Mouse (Mus musculus): ENCODE measurements around the gene Ccdc97. TPM values are rescaled to one million over a fixed set of nuclear protein-coding genes. Genes with fewer than 3 reads are reported as not detected.

Ccdc97 gene
- polyA plus RNA-seq, 1 experiment from 2014 or later, result 24.9 TPM

- no peak overlapping the region for H3K27ac ChIP-seq (ENCODE audit: low read length)
- no peak overlapping the region for H3K4me2 ChIP-seq (ENCODE audit: low read depth, low read length)
- H3K4me3 ChIP-seq (ENCODE audit: low read length), result no peak overlapping the region
- peaks cover 10% of the 10 kb centered on the region for H3K4me1 ChIP-seq (replicated peaks; ENCODE audit: control insufficient read depth, insufficient read depth, low read length)
- 83% methylated on average over 4 of the region's 4 CpGs for WGBS
- H3K9me3 ChIP-seq (ENCODE audit: control insufficient read depth, low read length), result no peaks in the 10 kb centered on the region
- no peak overlapping the region for H3K9ac ChIP-seq (ENCODE audit: low read length)
- H3K36me3 ChIP-seq (ENCODE audit: control insufficient read depth, insufficient read depth, low read length), result peaks cover 9% of the 10 kb centered on the region
- H3K27me3 ChIP-seq (ENCODE audit: control insufficient read depth, insufficient read depth, low read depth, low read length), result peaks cover 18% of the 10 kb centered on the region
- no peak for ATAC-seq (ENCODE audit: low read depth)
These were observed 48.8 kb downstream of the Ccdc97 start for GRCm38 (mm10) chr7:25670096-25670495.

- no peak overlapping the region for H3K4me3 ChIP-seq (ENCODE audit: low read length)
- 81% methylated on average over 9 of the region's 9 CpGs for WGBS
- H3K36me3 ChIP-seq (ENCODE audit: control insufficient read depth, insufficient read depth, low read length), result peaks cover 13% of the 10 kb centered on the region
- no peak overlapping the region for H3K4me2 ChIP-seq (ENCODE audit: low read depth, low read length)
- peaks cover 13% of the 10 kb centered on the region for H3K27me3 ChIP-seq (ENCODE audit: control insufficient read depth, insufficient read depth, low read depth, low read length)
- H3K9me3 ChIP-seq (ENCODE audit: control insufficient read depth, low read length), result no peaks in the 10 kb centered on the region
- no peak for ATAC-seq (ENCODE audit: low read depth)
- no peak overlapping the region for H3K27ac ChIP-seq (ENCODE audit: low read length)
- peaks cover 5% of the 10 kb centered on the region for H3K4me1 ChIP-seq (replicated peaks; ENCODE audit: control insufficient read depth, insufficient read depth, low read length)
- H3K9ac ChIP-seq (ENCODE audit: low read length), result no peak overlapping the region
These were observed 49.3 kb downstream of the Ccdc97 start for GRCm38 (mm10) chr7:25669631-25670030.

- H3K4me3 ChIP-seq (ENCODE audit: low read length), result no peak overlapping the region
- H3K36me3 ChIP-seq (ENCODE audit: control insufficient read depth, insufficient read depth, low read length), result peaks cover 15% of the 10 kb centered on the region
- H3K9me3 ChIP-seq (ENCODE audit: control insufficient read depth, low read length), result no peaks in the 10 kb centered on the region
- no peak overlapping the region for H3K27ac ChIP-seq (ENCODE audit: low read length)
- H3K4me2 ChIP-seq (ENCODE audit: low read depth, low read length), result no peak overlapping the region
- ATAC-seq (ENCODE audit: low read depth), result no peak
- peaks cover 8% of the 10 kb centered on the region for H3K27me3 ChIP-seq (ENCODE audit: control insufficient read depth, insufficient read depth, low read depth, low read length)
- H3K4me1 ChIP-seq (replicated peaks; ENCODE audit: control insufficient read depth, insufficient read depth, low read length), result 0 out of 2 replicates have a peak, but pooled peaks cover 3% of the 10 kb centered on the region
- H3K9ac ChIP-seq (ENCODE audit: low read length), result no peak overlapping the region
- WGBS, result 80% methylated on average over 10 of the region's 10 CpGs
These were observed 49.7 kb downstream of the Ccdc97 start for GRCm38 (mm10) chr7:25669158-25669557.

DNA sequence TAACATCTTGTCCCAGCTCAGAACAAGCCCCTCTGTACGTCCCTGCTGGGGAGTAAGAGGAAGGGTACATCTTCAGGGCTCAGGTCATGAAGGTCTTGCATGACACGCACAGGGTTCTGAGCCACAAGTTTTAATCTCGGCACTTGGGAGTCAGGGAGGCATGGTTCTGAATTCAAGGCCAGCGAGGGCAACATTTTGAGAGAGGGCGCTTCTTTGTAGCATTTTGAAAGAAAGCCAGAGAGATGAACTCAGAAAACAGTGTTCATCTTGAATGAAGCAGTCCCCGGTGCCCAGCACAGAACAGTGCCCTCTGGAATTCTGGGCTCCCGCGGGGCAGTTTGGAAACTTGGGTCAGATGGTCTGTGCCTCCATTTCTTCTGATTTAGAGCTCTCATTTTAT lies 52.5 kb downstream of the Ccdc97 start:
- Histone ChIP-seq H3K4me3 (ENCODE audit: low read length) (no peak overlapping the region), H3K4me2 (ENCODE audit: low read depth, low read length) (no peak overlapping the region), H3K9me3 (ENCODE audit: control insufficient read depth, low read length) (no peaks in the 10 kb centered on the region), H3K27me3 (ENCODE audit: control insufficient read depth, insufficient read depth, low read depth, low read length) (no peaks in the 10 kb centered on the region), H3K36me3 (ENCODE audit: control insufficient read depth, insufficient read depth, low read length) (peaks cover 19% of the 10 kb centered on the region), H3K4me1 (replicated peaks; ENCODE audit: control insufficient read depth, insufficient read depth, low read length) (0 out of 2 replicates have a peak, but pooled peaks cover 3% of the 10 kb centered on the region), H3K9ac (ENCODE audit: low read length) (no peak overlapping the region), H3K27ac (ENCODE audit: low read length) (no peak overlapping the region)
- 92% methylated on average over 8 of the region's 8 CpGs for WGBS
- no peak for ATAC-seq (ENCODE audit: low read depth)

Other genes with a start within 250 kb of the Ccdc97 start
- gene Ceacam1, start 241.5 kb downstream of the Ccdc97 start, polyA plus RNA-seq (2015; fragmentation: Nextera tagmentation; extraction: Ambion mirVana), result 7.3 TPM in 2 replicates
- 0.09 TPM in 1 of 2 replicates, not detected in the other for gene Ceacam2, start 179.2 kb downstream of the Ccdc97 start, polyA plus RNA-seq (2015; fragmentation: Nextera tagmentation; extraction: Ambion mirVana)
- 0.23 TPM in 1 of 2 replicates, not detected in the other for gene Erich4, start 103.2 kb downstream of the Ccdc97 start, polyA plus RNA-seq (2015; fragmentation: Nextera tagmentation; extraction: Ambion mirVana)
- gene Dmac2, start 99.7 kb downstream of the Ccdc97 start, polyA plus RNA-seq (2015; fragmentation: Nextera tagmentation; extraction: Ambion mirVana), result 34.5 TPM in 2 replicates
- 10.5 and 11.1 TPM in 2 replicates for gene B3gnt8, start 92.4 kb downstream of the Ccdc97 start, polyA plus RNA-seq (2015; fragmentation: Nextera tagmentation; extraction: Ambion mirVana)
- 64.6 and 67.6 TPM in 2 replicates for gene Bckdha, start 60.1 kb downstream of the Ccdc97 start, polyA plus RNA-seq (2015; fragmentation: Nextera tagmentation; extraction: Ambion mirVana)
- gene Exosc5, start 59.9 kb downstream of the Ccdc97 start, polyA plus RNA-seq (2015; fragmentation: Nextera tagmentation; extraction: Ambion mirVana), result 70.6 and 71.2 TPM in 2 replicates
- 3.6 and 3.9 TPM in 2 replicates for gene Tmem91, start 43.9 kb downstream of the Ccdc97 start, polyA plus RNA-seq (2015; fragmentation: Nextera tagmentation; extraction: Ambion mirVana)
- gene B9d2, start 38.3 kb downstream of the Ccdc97 start, polyA plus RNA-seq (2015; fragmentation: Nextera tagmentation; extraction: Ambion mirVana), result 33.1 and 35.8 TPM in 2 replicates
- gene Tgfb1, start 32.1 kb downstream of the Ccdc97 start, polyA plus RNA-seq (2015; fragmentation: Nextera tagmentation; extraction: Ambion mirVana), result 3.1 and 3.4 TPM in 2 replicates
- 47.9 and 55.8 TPM in 2 replicates for gene Hnrnpul1, start 35.7 kb upstream of the Ccdc97 start, polyA plus RNA-seq (2015; fragmentation: Nextera tagmentation; extraction: Ambion mirVana)
- 53.6 and 55.1 TPM in 2 replicates for gene Axl, start 69.6 kb upstream of the Ccdc97 start, polyA plus RNA-seq (2015; fragmentation: Nextera tagmentation; extraction: Ambion mirVana)
- gene Cyp2s1, start 97.8 kb upstream of the Ccdc97 start, polyA plus RNA-seq (2015; fragmentation: Nextera tagmentation; extraction: Ambion mirVana), result 18.9 and 21.0 TPM in 2 replicates
- gene Cyp2b10, start 178.5 kb upstream of the Ccdc97 start, polyA plus RNA-seq (2015; fragmentation: Nextera tagmentation; extraction: Ambion mirVana), result 0.60 and 1.4 TPM in 2 replicates